Mouse (Mus musculus): ENCODE measurements around the gene Soga3. TPM values are rescaled to one million over a fixed set of nuclear protein-coding genes. Genes with fewer than 3 reads are reported as not detected.

The Soga3 gene
- polyA plus RNA-seq, 1 experiment from 2014 or later: 0.19 TPM

DNA sequence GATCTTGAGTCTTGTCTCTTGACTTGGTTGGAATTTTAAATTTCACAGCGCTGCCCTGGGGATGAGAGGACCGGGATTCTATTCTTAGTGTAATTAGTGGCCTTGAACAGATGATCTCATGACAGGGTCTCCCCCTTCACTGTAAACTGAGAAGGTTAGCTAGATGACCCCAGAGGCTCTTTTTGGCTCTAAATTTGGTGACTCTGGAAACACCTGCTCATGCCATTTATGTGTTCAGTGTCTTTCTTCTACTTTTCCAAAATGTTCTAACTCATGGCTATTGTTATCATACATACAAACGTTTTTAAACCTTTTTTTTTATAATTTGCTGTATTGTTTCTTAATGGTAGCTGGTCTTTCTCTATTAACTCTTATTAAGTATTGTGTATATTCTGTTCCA, 65.1 kb downstream of the Soga3 start:
- no peaks in the 10 kb centered on the region for H3K36me3 ChIP-seq
- H3K4me3 ChIP-seq: no peak overlapping the region
- no peaks in the 10 kb centered on the region for H3K4me1 ChIP-seq (replicated peaks)
- ATAC-seq (replicated peaks; ENCODE audit: insufficient number of reproducible peaks, insufficient read depth, low FRiP score, low read depth): no peak
- no peaks in the 10 kb centered on the region for H3K27me3 ChIP-seq
- no peak overlapping the region for H3K27ac ChIP-seq
- no peak overlapping the region for H3K9ac ChIP-seq
- WGBS: 38% methylated on average over 3 of the region's 3 CpGs
- H3K4me2 ChIP-seq: no peak overlapping the region
- no peaks in the 10 kb centered on the region for H3K9me3 ChIP-seq (replicated peaks)

DNA sequence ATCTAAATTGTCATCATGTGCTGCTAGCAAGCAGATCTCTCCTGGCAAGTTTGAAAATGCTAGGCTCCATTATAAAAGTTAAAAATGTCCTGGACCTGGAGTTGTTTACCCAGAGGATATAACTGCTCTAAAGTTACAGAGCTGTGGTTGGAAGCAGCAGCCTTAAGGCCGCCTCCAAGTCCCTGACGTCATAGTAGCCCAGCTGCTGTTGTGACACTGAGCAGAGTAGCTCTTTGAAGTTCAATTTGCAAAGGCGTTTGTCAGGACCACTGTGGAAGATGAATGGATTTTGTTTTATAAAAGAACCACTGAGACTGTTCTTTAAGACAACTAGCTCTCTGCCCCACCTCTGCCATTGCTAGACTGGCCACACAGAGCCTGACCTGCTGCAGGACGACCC, 67.8 kb downstream of the Soga3 start, which contains the start of gene 9330159F19Rik:
Gene 9330159F19Rik (plus strand): TSS at position 154 of the 400 bp plus-strand sequence.
- 15% methylated on average over 4 of the region's 4 CpGs for WGBS
- H3K4me3 ChIP-seq: no peak within 1 kb of the TSS
- ATAC-seq (replicated peaks; ENCODE audit: insufficient number of reproducible peaks, insufficient read depth, low FRiP score, low read depth): no peak
- H3K4me1 ChIP-seq (replicated peaks): no peaks in the 10 kb centered on the region
- no peaks in the 10 kb centered on the region for H3K27me3 ChIP-seq
- no peaks in the 10 kb centered on the region for H3K36me3 ChIP-seq
- no peak within 1 kb of the TSS for H3K4me2 ChIP-seq
- H3K27ac ChIP-seq: no peak within 1 kb of the TSS
- H3K9me3 ChIP-seq (replicated peaks): no peaks in the 10 kb centered on the region
- no peak within 1 kb of the TSS for H3K9ac ChIP-seq

DNA sequence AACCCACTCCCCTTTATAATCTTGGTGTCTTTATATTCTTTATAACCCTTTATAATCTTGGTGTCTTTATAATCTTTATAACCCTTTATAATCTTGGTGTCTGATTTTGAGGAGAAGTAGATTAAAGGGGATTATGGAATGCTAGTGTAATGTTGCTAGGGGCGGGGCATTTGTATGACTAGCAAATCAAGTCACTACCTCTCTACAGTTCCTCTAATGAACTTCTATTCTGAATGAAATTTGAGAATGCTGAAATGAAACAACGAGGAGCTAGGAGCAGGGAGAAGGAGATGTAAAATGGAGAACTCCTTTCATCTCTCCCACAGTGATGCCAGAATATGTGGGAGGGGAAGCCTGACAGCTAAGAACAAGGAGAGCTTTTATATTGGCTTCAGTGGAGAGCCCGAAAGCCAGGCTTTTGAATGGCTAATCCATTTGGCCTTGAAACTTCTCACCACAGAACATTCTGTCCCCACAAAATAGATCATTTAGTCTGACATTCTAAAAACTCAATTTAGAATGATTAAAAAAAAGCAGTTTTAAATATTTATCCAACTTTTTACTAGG, 70.0 kb downstream of the Soga3 start:
- Histone ChIP-seq H3K9ac (no peak overlapping the region), H3K4me3 (no peak overlapping the region), H3K27ac (no peak overlapping the region), H3K27me3 (no peaks in the 10 kb centered on the region), H3K4me2 (no peak overlapping the region), H3K36me3 (no peaks in the 10 kb centered on the region), H3K9me3 (replicated peaks) (no peaks in the 10 kb centered on the region), H3K4me1 (replicated peaks) (no peaks in the 10 kb centered on the region)
- WGBS: 56% methylated on average over 3 of the region's 3 CpGs
- no peak for ATAC-seq (replicated peaks; ENCODE audit: insufficient number of reproducible peaks, insufficient read depth, low FRiP score, low read depth)

DNA sequence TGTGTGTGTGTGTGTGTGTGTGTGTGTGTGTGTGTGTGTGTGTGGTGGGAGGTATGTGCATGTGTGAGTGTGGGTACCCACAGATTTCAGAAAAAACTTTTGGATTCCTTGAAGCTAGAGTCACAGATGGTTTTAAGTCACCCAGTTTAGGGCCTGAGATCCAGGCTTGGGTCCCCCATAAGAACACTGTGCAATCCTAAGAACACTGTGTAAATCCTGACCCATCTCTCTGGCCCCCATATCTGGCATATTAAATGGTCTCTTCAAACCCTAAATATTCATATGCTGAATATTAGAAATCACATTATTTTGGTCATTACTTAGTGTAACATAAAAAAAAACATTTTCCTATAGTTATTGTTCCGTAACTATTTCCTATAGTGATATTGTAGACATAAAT, 73.3 kb downstream of the Soga3 start:
- ATAC-seq (replicated peaks; ENCODE audit: insufficient number of reproducible peaks, insufficient read depth, low FRiP score, low read depth): no peak
- Histone ChIP-seq H3K27ac (no peak overlapping the region), H3K4me2 (no peak overlapping the region), H3K4me1 (replicated peaks) (no peaks in the 10 kb centered on the region), H3K4me3 (no peak overlapping the region), H3K9me3 (replicated peaks) (no peaks in the 10 kb centered on the region), H3K27me3 (no peaks in the 10 kb centered on the region), H3K9ac (no peak overlapping the region), H3K36me3 (no peaks in the 10 kb centered on the region)
- WGBS: 84% methylated on average over 1 of the region's 1 CpGs

DNA sequence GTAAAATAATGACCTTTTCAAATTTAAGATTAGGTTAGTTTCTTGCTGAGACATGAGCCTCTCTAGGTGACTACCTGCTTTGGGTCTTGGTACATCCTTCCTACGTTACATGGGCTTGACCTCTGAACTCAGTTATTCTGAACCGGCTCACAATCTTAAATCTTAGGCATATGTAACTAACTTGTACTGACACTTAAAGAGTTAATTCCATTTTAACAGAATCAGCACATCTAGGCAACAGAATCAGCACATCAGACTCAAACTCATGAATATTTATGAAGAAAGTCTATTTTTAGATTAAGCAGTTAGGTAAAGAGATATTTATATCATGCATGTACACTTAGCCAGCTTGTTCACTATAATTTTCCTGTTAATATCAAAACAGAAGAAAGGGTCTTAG, 73.8 kb downstream of the Soga3 start:
- no peak overlapping the region for H3K27ac ChIP-seq
- no peak for ATAC-seq (replicated peaks; ENCODE audit: insufficient number of reproducible peaks, insufficient read depth, low FRiP score, low read depth)
- no peak overlapping the region for H3K4me2 ChIP-seq
- H3K9ac ChIP-seq: no peak overlapping the region
- 78% methylated on average over 2 of the region's 2 CpGs for WGBS
- no peaks in the 10 kb centered on the region for H3K36me3 ChIP-seq
- no peaks in the 10 kb centered on the region for H3K27me3 ChIP-seq
- no peaks in the 10 kb centered on the region for H3K4me1 ChIP-seq (replicated peaks)
- H3K9me3 ChIP-seq (replicated peaks): no peaks in the 10 kb centered on the region
- no peak overlapping the region for H3K4me3 ChIP-seq

DNA sequence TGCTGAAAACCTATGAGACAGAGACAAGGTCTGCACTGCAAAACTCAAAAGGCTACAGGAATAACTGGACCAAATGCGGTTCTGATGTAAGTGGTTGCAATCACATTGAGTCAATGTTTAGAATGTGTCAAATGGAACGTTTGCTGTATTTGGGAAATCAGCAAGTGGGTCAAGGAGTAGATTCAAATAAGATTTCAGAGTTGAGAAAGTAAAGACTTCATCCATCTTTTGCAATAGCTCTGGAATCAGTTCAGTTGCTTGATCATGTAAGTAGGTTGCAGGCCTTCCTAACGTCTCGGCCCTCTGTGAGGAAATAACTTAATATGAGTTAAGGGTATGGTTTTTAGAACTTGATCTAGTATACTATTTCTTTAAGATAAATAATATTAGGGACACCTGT, 81.7 kb downstream of the Soga3 start:
- no peak overlapping the region for H3K4me3 ChIP-seq
- H3K27me3 ChIP-seq: no peaks in the 10 kb centered on the region
- H3K9ac ChIP-seq: no peak overlapping the region
- no peak overlapping the region for H3K4me2 ChIP-seq
- ATAC-seq (replicated peaks; ENCODE audit: insufficient number of reproducible peaks, insufficient read depth, low FRiP score, low read depth): no peak
- H3K27ac ChIP-seq: no peak overlapping the region
- H3K9me3 ChIP-seq (replicated peaks): no peaks in the 10 kb centered on the region
- H3K4me1 ChIP-seq (replicated peaks): no peaks in the 10 kb centered on the region
- 82% methylated on average over 4 of the region's 4 CpGs for WGBS
- no peaks in the 10 kb centered on the region for H3K36me3 ChIP-seq

DNA sequence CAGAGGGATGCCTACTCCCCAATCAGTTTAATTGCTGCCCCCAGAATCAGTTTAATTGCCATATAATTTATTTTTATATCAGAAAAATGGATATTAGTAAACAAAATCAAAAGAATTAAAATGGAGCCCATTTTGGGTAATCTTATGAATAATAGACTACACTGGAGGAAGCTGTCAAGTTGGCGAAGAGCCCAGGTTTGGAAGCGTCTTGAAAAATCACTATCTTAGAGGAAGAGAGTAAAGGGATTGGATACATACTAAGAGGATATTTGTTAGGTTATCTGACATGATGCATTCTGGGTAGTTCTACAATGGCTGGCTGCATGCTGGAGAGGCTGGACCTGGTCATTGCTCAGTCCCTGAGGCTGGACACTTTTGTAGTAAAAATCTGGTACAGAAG, 87.6 kb downstream of the Soga3 start:
- ATAC-seq (replicated peaks; ENCODE audit: insufficient number of reproducible peaks, insufficient read depth, low FRiP score, low read depth): no peak
- H3K4me1 ChIP-seq (replicated peaks): no peaks in the 10 kb centered on the region
- H3K9me3 ChIP-seq (replicated peaks): no peaks in the 10 kb centered on the region
- H3K4me2 ChIP-seq: no peak overlapping the region
- WGBS: 62% methylated on average over 2 of the region's 2 CpGs
- H3K4me3 ChIP-seq: no peak overlapping the region
- no peak overlapping the region for H3K27ac ChIP-seq
- no peaks in the 10 kb centered on the region for H3K36me3 ChIP-seq
- H3K9ac ChIP-seq: no peak overlapping the region
- H3K27me3 ChIP-seq: no peaks in the 10 kb centered on the region

Other genes with a start within 250 kb of the Soga3 start
- not detected in 2 replicates for gene 2310057J18Rik, start 157.5 kb upstream of the Soga3 start, polyA plus RNA-seq (2015; fragmentation: Nextera tagmentation; extraction: Ambion mirVana)
- gene Gm49353, start 55.1 kb downstream of the Soga3 start, polyA plus RNA-seq (2015; fragmentation: Nextera tagmentation; extraction: Ambion mirVana): not detected in 2 replicates
- 0.13 and 0.44 TPM in 2 replicates for gene 9330159F19Rik, start 67.8 kb downstream of the Soga3 start, polyA plus RNA-seq (2015; fragmentation: Nextera tagmentation; extraction: Ambion mirVana)
- gene Echdc1, start 169.3 kb downstream of the Soga3 start, polyA plus RNA-seq (2015; fragmentation: Nextera tagmentation; extraction: Ambion mirVana): 24.9 and 25.0 TPM in 2 replicates
- gene Rnf146, start 218.6 kb downstream of the Soga3 start, polyA plus RNA-seq (2015; fragmentation: Nextera tagmentation; extraction: Ambion mirVana): 35.7 and 37.9 TPM in 2 replicates